Mouse (Mus musculus) lung, embryonic 14.5 days (tissue): Measurements from ENCODE around the gene Igfbp7. TPM values are rescaled to one million over a fixed set of nuclear protein-coding genes. Genes with fewer than 3 reads are reported as not detected.
A peak's percentile ranks its signal among the peaks of the same experiment; 100 is the strongest.

ENCODE experiments used
- ATAC-seq: fragments of 200-750 bp; cut with Nextera tagmentation; 2 replicates; pipeline ENCODE4 v1.8.0; 2017; ENCODE audit warnings: mild to moderate bottlenecking, moderate TSS enrichment, moderate library complexity; ENCODE audit not compliant: insufficient read depth
- DNase-seq: peaks from one replicate; pipeline ENCODE4 v3.0.0-alpha.2; 2015
- H3K27ac ChIP-seq: fragments of 300-500 bp; sonication (generic); 2 replicates; pipeline ENCODE4 v1.5.1; 2014; ENCODE audit warnings: low read depth, mild to moderate bottlenecking, moderate library complexity
- H3K27me3 ChIP-seq: fragments of 300-500 bp; sonication (generic); 2 replicates; pipeline ENCODE4 v1.6.1; 2014; ENCODE audit warnings: low read length, control low read depth; ENCODE audit not compliant: insufficient read depth
- H3K36me3 ChIP-seq: fragments of 300-500 bp; sonication (generic); 2 replicates; pipeline ENCODE4 v1.6.1; 2014; ENCODE audit warnings: control low read depth; ENCODE audit not compliant: insufficient read depth
- H3K4me1 ChIP-seq: fragments of 300-500 bp; sonication (generic); 2 replicates; pipeline ENCODE4 v1.6.1; 2014; ENCODE audit warnings: antibody characterized with exemption, control low read depth; ENCODE audit not compliant: insufficient read depth
- H3K4me2 ChIP-seq: fragments of 300-500 bp; sonication (generic); 2 replicates; pipeline ENCODE4 v1.6.1; 2014; ENCODE audit warnings: mild to moderate bottlenecking
- H3K4me3 ChIP-seq: fragments of 300-500 bp; sonication (generic); 2 replicates; pipeline ENCODE4 v1.5.1; 2014; ENCODE audit warnings: low read depth, low read length
- H3K9ac ChIP-seq: fragments of 300-500 bp; sonication (generic); 2 replicates; pipeline ENCODE4 v1.6.1; 2014
- H3K9me3 ChIP-seq: fragments of 300-500 bp; sonication (generic); 2 replicates; pipeline ENCODE4 v1.6.1; 2016; ENCODE audit warnings: low read depth, low read length, control low read depth
- CTCF ChIP-seq: IDR thresholded peaks from 2 replicates; pipeline ENCODE4 v1.5.1; 2016; ENCODE audit warnings: antibody characterized with exemption, low read depth
- WGBS: fragments of 180-500 bp; shearing (Covaris S2); extraction: QIAGEN DNeasy Blood & Tissue Kit; methylation state at CpG from one replicate; pipeline ENCODE4 v1.1.7; 2014; 5-methylcytosine and 5-hydroxymethylcytosine counted together
- polyA plus RNA-seq: library from polyadenylated mRNA; unstranded; fragments of >200 nt; fragmentation: Nextera tagmentation; extraction: Ambion mirVana; gene quantifications from 2 replicates; pipeline ENCODE4 v1.2.1, GENCODE M21; 2014

The Igfbp7 gene
- polyA plus RNA-seq, 1 experiment from 2014 or later: 35.1 TPM

GRCm38 (mm10) chr5:77385221-77385620 lies 22.6 kb downstream of the Igfbp7 start:
- WGBS: 73% methylated on average over 5 of the region's 5 CpGs
- Histone ChIP-seq H3K27me3 (no peaks in the 10 kb centered on the region), H3K9me3 (no peaks in the 10 kb centered on the region), H3K4me1 (peaks cover 7% of the 10 kb centered on the region), H3K27ac (no peak overlapping the region), H3K4me2 (0 out of 2 replicates have a peak overlapping the region, but pooled peaks have one; percentile 29), H3K4me3 (no peak overlapping the region), H3K36me3 (no peaks in the 10 kb centered on the region), H3K9ac (no peak overlapping the region)
- no peak for DNase-seq
- no peak for ATAC-seq
- no peak for TF ChIP-seq CTCF

- H3K27ac ChIP-seq: peak overlapping the region; percentile 27; the same call in 1 of the 2 replicates
- H3K9ac ChIP-seq: no peak overlapping the region
- DNase-seq: no peak
- peaks cover 7% of the 10 kb centered on the region for H3K4me1 ChIP-seq
- no peaks in the 10 kb centered on the region for H3K9me3 ChIP-seq
- ATAC-seq: no peak
- H3K4me2 ChIP-seq: peak overlapping the region; percentile 29; the same call in 1 of the 2 replicates
- TF ChIP-seq CTCF: no peak
- H3K36me3 ChIP-seq: no peaks in the 10 kb centered on the region
- H3K27me3 ChIP-seq: no peaks in the 10 kb centered on the region
- WGBS: 64% methylated on average over 9 of the region's 9 CpGs
- no peak overlapping the region for H3K4me3 ChIP-seq
Observed at GRCm38 (mm10) chr5:77384724-77385123, 23.1 kb downstream of the Igfbp7 start.

- no peak for DNase-seq
- no peak overlapping the region for H3K27ac ChIP-seq
- no peak for TF ChIP-seq CTCF
- H3K4me2 ChIP-seq: no peak overlapping the region
- 68% methylated on average over 5 of the region's 5 CpGs for whole genome bisulfite sequencing
- H3K9ac ChIP-seq: no peak overlapping the region
- peak; percentile 42; the same call in 1 of the 2 replicates for ATAC-seq
- H3K4me1 ChIP-seq: peaks cover 7% of the 10 kb centered on the region
- H3K4me3 ChIP-seq: no peak overlapping the region
- no peaks in the 10 kb centered on the region for H3K9me3 ChIP-seq
- no peaks in the 10 kb centered on the region for H3K36me3 ChIP-seq
- H3K27me3 ChIP-seq: no peaks in the 10 kb centered on the region
Observed at GRCm38 (mm10) chr5:77383799-77384554, 23.9 kb downstream of the Igfbp7 start.

- Histone ChIP-seq H3K27ac (no peak overlapping the region), H3K4me1 (peaks cover 7% of the 10 kb centered on the region), H3K27me3 (no peaks in the 10 kb centered on the region), H3K9ac (no peak overlapping the region), H3K4me3 (no peak overlapping the region), H3K36me3 (no peaks in the 10 kb centered on the region), H3K9me3 (no peaks in the 10 kb centered on the region), H3K4me2 (no peak overlapping the region)
- WGBS: 82% methylated on average over 5 of the region's 5 CpGs
- TF ChIP-seq CTCF: no peak
- ATAC-seq (no peak), DNase-seq (no peak)
Observed at GRCm38 (mm10) chr5:77381686-77382085, 26.2 kb downstream of the Igfbp7 start.

- Histone ChIP-seq H3K4me3 (no peak overlapping the region), H3K4me1 (peaks cover 7% of the 10 kb centered on the region), H3K9me3 (no peaks in the 10 kb centered on the region), H3K4me2 (no peak overlapping the region), H3K27me3 (no peaks in the 10 kb centered on the region), H3K36me3 (no peaks in the 10 kb centered on the region), H3K9ac (no peak overlapping the region), H3K27ac (no peak overlapping the region)
- 83% methylated on average over 7 of the region's 7 CpGs for WGBS
- no peak for TF ChIP-seq CTCF
- ATAC-seq (no peak), DNase-seq (no peak)
Observed at GRCm38 (mm10) chr5:77381283-77381682, 26.6 kb downstream of the Igfbp7 start.

GRCm38 (mm10) chr5:77380321-77380901 lies 27.4 kb downstream of the Igfbp7 start:
- H3K27ac ChIP-seq: no peak overlapping the region
- no peaks in the 10 kb centered on the region for H3K9me3 ChIP-seq
- H3K4me2 ChIP-seq: no peak overlapping the region
- H3K4me1 ChIP-seq: peaks cover 7% of the 10 kb centered on the region
- no peak overlapping the region for H3K4me3 ChIP-seq
- no peak overlapping the region for H3K9ac ChIP-seq
- DNase-seq (no peak), ATAC-seq (no peak)
- H3K36me3 ChIP-seq: no peaks in the 10 kb centered on the region
- WGBS: 68% methylated on average over 17 of the region's 17 CpGs
- no peaks in the 10 kb centered on the region for H3K27me3 ChIP-seq
- TF ChIP-seq CTCF: no peak

GRCm38 (mm10) chr5:77379434-77380135 lies 28.3 kb downstream of the Igfbp7 start:
- Histone ChIP-seq H3K27ac (no peak overlapping the region), H3K9me3 (no peaks in the 10 kb centered on the region), H3K36me3 (no peaks in the 10 kb centered on the region), H3K4me2 (no peak overlapping the region), H3K4me3 (no peak overlapping the region), H3K4me1 (peaks cover 4% of the 10 kb centered on the region), H3K9ac (no peak overlapping the region), H3K27me3 (no peaks in the 10 kb centered on the region)
- DNase-seq (no peak), ATAC-seq (no peak)
- TF ChIP-seq CTCF: no peak
- WGBS: 83% methylated on average over 14 of the region's 14 CpGs
